Mouse (Mus musculus): ENCODE data around the gene Plppr1.

The Plppr1 gene

GRCm38 (mm10) chr4:49059021-49059401 is at the start of gene Plppr1:
TSS of gene Plppr1 (plus strand) at chr4:49059273.
- DNase-seq (ENCODE audit: low read depth, low spot score) = peak; percentile 68

GRCm38 (mm10) chr4:49016701-49017100 is 42.4 kb upstream of the Plppr1 start:
- DNase-seq (ENCODE audit: low read depth, low spot score) = no peak

GRCm38 (mm10) chr4:49023221-49023620 is 35.9 kb upstream of the Plppr1 start:
- no peak for DNase-seq (ENCODE audit: low read depth, low spot score)

GRCm38 (mm10) chr4:49038311-49038710 is 20.8 kb upstream of the Plppr1 start:
- DNase-seq (ENCODE audit: low read depth, low spot score) = no peak

GRCm38 (mm10) chr4:49039854-49040253 is 19.2 kb upstream of the Plppr1 start:
- DNase-seq (ENCODE audit: low read depth, low spot score) = no peak

GRCm38 (mm10) chr4:49041655-49042054 is 17.4 kb upstream of the Plppr1 start:
- no peak for DNase-seq (ENCODE audit: low read depth, low spot score)

- peak; percentile 69 for DNase-seq (ENCODE audit: low read depth, low spot score)
These were observed 8.4 kb upstream of the Plppr1 start for GRCm38 (mm10) chr4:49050628-49051027.

- peak; percentile 2 for DNase-seq (ENCODE audit: low read depth, low spot score)
These were observed 1.2 kb upstream of the Plppr1 start for GRCm38 (mm10) chr4:49057916-49058315.

GRCm38 (mm10) chr4:49058557-49058956 is 516 bp upstream of the Plppr1 start:
- DNase-seq (ENCODE audit: low read depth, low spot score) = no peak

GRCm38 (mm10) chr4:49059402-49060381 is 619 bp downstream of the Plppr1 start:
- DNase-seq (ENCODE audit: low read depth, low spot score) = peak; percentile 34

- no peak for DNase-seq (ENCODE audit: low read depth, low spot score)
These were observed 10.4 kb downstream of the Plppr1 start for GRCm38 (mm10) chr4:49069471-49069870.

- DNase-seq (ENCODE audit: low read depth, low spot score) = no peak
These were observed 13.8 kb downstream of the Plppr1 start for GRCm38 (mm10) chr4:49072886-49073285.

- no peak for DNase-seq (ENCODE audit: low read depth, low spot score)
These were observed 16.8 kb downstream of the Plppr1 start for GRCm38 (mm10) chr4:49075881-49076280.

GRCm38 (mm10) chr4:49079399-49079798 is 20.3 kb downstream of the Plppr1 start:
- no peak for DNase-seq (ENCODE audit: low read depth, low spot score)

GRCm38 (mm10) chr4:49088205-49088604 is 29.1 kb downstream of the Plppr1 start:
- DNase-seq (ENCODE audit: low read depth, low spot score) = no peak

GRCm38 (mm10) chr4:49090461-49090860 is 31.4 kb downstream of the Plppr1 start:
- no peak for DNase-seq (ENCODE audit: low read depth, low spot score)

- no peak for DNase-seq (ENCODE audit: low read depth, low spot score)
These were observed 40.4 kb downstream of the Plppr1 start for GRCm38 (mm10) chr4:49099448-49099847.

- DNase-seq (ENCODE audit: low read depth, low spot score) = no peak
These were observed 43.1 kb downstream of the Plppr1 start for GRCm38 (mm10) chr4:49101934-49102768.

GRCm38 (mm10) chr4:49102769-49103193 is 43.7 kb downstream of the Plppr1 start:
- DNase-seq (ENCODE audit: low read depth, low spot score) = no peak

GRCm38 (mm10) chr4:49104860-49105259 is 45.8 kb downstream of the Plppr1 start:
- DNase-seq (ENCODE audit: low read depth, low spot score) = peak; percentile 6

GRCm38 (mm10) chr4:49107895-49108294 is 48.8 kb downstream of the Plppr1 start:
- no peak for DNase-seq (ENCODE audit: low read depth, low spot score)

- no peak for DNase-seq (ENCODE audit: low read depth, low spot score)
These were observed 49.3 kb downstream of the Plppr1 start for GRCm38 (mm10) chr4:49108371-49108770.

Measured in R1 (cell line).